Mouse (Mus musculus) lung, postnatal 0 days (tissue): Measurements from ENCODE around the gene Chadl. TPM values are rescaled to one million over a fixed set of nuclear protein-coding genes. Genes with fewer than 3 reads are reported as not detected.
"Not testable (repeated sequence)": the region's sequence is repeated elsewhere in the genome, so short reads cannot be mapped to it uniquely, and the experiment has no call there.

Experiments used
- ATAC-seq: fragments of 200-750 bp; cut with Nextera tagmentation; 2 replicates; pipeline ENCODE4 v1.8.0; 2017; ENCODE audit warnings: moderate library complexity
- DNase-seq: peaks from one replicate; pipeline ENCODE4 v3.0.0-alpha.2; 2016; ENCODE audit warnings: low spot score
- H3K27ac ChIP-seq: fragments of 300-500 bp; sonication (generic); 2 replicates; pipeline ENCODE4 v1.5.1; 2014; ENCODE audit warnings: antibody characterized with exemption, mild to moderate bottlenecking, low read length, mixed read lengths
- H3K27me3 ChIP-seq: fragments of 300-500 bp; sonication (generic); replicated peaks from 2 replicates; pipeline ENCODE4 v1.6.1; 2014; ENCODE audit warnings: low read length, mixed read lengths; ENCODE audit not compliant: insufficient read depth
- H3K36me3 ChIP-seq: fragments of 300-500 bp; sonication (generic); 2 replicates; pipeline ENCODE4 v1.6.1; 2014; ENCODE audit warnings: low read length, mixed read lengths; ENCODE audit not compliant: insufficient read depth
- H3K4me1 ChIP-seq: fragments of 300-500 bp; sonication (generic); 2 replicates; pipeline ENCODE4 v1.6.1; 2014; ENCODE audit warnings: antibody characterized with exemption, low read depth, low read length, mixed read lengths; ENCODE audit not compliant: insufficient read depth
- H3K4me2 ChIP-seq: fragments of 300-500 bp; sonication (generic); replicated peaks from 2 replicates; pipeline ENCODE4 v1.6.1; 2014; ENCODE audit warnings: low read depth, mild to moderate bottlenecking, low read length, moderate library complexity, mixed read lengths
- H3K4me3 ChIP-seq: fragments of 300-500 bp; sonication (generic); 2 replicates; pipeline ENCODE4 v1.5.1; 2014; ENCODE audit warnings: low read depth, low read length
- H3K9ac ChIP-seq: fragments of 300-500 bp; sonication (generic); replicated peaks from 2 replicates; pipeline ENCODE4 v1.6.1; 2014; ENCODE audit warnings: low read depth, mild to moderate bottlenecking
- H3K9me3 ChIP-seq: fragments of 300-500 bp; sonication (generic); 2 replicates; pipeline ENCODE4 v1.6.1; 2016; ENCODE audit warnings: low read length, mixed read lengths
- CTCF ChIP-seq: IDR thresholded peaks from 2 replicates; pipeline ENCODE4 v1.5.1; 2016; ENCODE audit warnings: antibody characterized with exemption, mild to moderate bottlenecking
- EP300 ChIP-seq: IDR thresholded peaks from 2 replicates; pipeline ENCODE4 v1.6.1; 2016; ENCODE audit warnings: antibody characterized with exemption, mild to moderate bottlenecking, control low read depth
- WGBS: fragments of 180-500 bp; shearing (Covaris S2); extraction: QIAGEN DNeasy Blood & Tissue Kit; methylation state at CpG from one replicate; pipeline ENCODE4 v1.1.7; 2014; 5-methylcytosine and 5-hydroxymethylcytosine counted together
- polyA plus RNA-seq: library from polyadenylated mRNA; unstranded; fragments of >200 nt; fragmentation: Nextera tagmentation; extraction: Ambion mirVana; gene quantifications from 2 replicates; pipeline ENCODE4 v1.2.1, GENCODE M21; 2015

Chadl gene
- polyA plus RNA-seq = 2.6 and 2.7 TPM in 2 replicates

DNA sequence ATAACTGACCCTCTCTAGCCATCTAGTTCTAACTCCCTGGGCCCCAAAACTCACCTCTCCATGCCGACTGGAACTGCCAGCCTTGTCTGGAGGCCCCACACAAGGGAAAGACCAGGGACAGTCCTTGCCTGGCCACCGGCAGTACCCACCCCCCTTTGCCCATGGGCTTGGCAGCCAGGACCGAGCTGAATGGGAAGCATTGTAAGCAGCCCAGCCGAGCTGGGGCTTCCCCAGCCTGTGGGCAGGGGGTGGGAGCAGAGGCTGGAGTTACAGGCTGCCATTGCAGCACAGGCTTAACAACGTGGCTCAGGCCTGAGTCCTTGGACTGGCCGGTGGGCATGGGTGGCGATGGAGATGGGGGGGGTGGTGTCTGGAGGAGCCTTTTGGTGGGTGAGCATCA, at the start of gene Chadl:
TSS of gene Chadl (minus strand) at position 113 of the 400 bp plus-strand sequence.
- no peaks in the 10 kb centered on the region for H3K36me3 ChIP-seq
- peaks cover 16% of the 10 kb centered on the region; the same call in 1 of the 2 replicates for H3K27me3 ChIP-seq
- no peak within 1 kb of the TSS for H3K9ac ChIP-seq
- no peak within 1 kb of the TSS for H3K27ac ChIP-seq
- no peaks in the 10 kb centered on the region for H3K9me3 ChIP-seq
- 57% methylated on average over 7 of the region's 7 CpGs for WGBS
- H3K4me2 ChIP-seq = no peak within 1 kb of the TSS
- no peaks in the 10 kb centered on the region; the same call in 1 of the 2 replicates for H3K4me1 ChIP-seq
- no peak within 1 kb of the TSS for H3K4me3 ChIP-seq
- no peak for TF ChIP-seq CTCF
- no peak for TF ChIP-seq EP300
- ATAC-seq (no peak), DNase-seq (no peak)

- DNase-seq (peak; percentile 76), ATAC-seq (peak; percentile 83)
- Histone ChIP-seq H3K4me1 (0 out of 2 replicates have a peak, but pooled peaks cover 4% of the 10 kb centered on the region), H3K4me2 (peak overlapping the region; percentile 90), H3K9ac (peak overlapping the region; percentile 97), H3K9me3 (no peaks in the 10 kb centered on the region), H3K36me3 (no peaks in the 10 kb centered on the region), H3K4me3 (peak overlapping the region; percentile 99), H3K27me3 (no peaks in the 10 kb centered on the region), H3K27ac (peak overlapping the region; percentile 94)
- TF ChIP-seq EP300 (no peak), CTCF (0 out of 2 replicates have a peak, but pooled peaks have one; percentile 2)
- WGBS = 2% methylated on average over 31 of the region's 33 CpGs
Observed at GRCm38 (mm10) chr15:81745601-81746114, 48.6 kb upstream of the Chadl start.

DNA sequence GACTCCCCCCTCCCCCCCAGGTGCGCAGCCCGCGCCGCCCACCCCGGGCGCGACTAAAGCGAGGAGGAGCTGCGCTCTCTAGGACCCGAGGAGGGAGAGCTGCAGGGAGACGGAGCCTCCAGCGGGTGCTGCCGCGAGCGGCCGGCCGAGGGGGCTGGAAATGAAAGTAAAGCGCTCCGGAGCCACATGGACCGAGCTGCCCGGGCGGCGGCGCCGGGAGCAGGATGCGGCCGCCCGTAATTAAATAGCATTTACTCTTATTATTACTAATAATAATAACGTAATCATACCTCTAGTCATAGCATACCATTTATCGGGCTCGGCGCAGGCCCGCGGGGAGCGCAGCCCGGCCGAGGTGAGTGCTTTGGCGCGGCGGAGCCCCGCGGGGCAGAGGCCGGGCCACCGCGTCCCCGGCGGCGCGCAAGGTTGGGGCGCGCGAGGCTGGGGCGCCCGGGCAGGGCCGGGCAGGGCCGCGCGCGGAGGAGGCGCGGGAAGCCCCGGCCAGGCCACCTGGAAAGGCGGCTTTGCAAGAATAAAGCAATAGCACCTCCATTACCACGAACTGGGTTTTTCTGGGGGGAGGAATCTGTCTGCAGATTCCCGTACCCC, 48.0 kb upstream of the Chadl start, which contains the start of the genes Zc3h7b and Rangap1:
TSS of gene Zc3h7b (plus strand) at position 66 of the 609 bp plus-strand sequence.
TSS of gene Rangap1 (minus strand) at position 539 of the 609 bp plus-strand sequence.
- no peaks in the 10 kb centered on the region for H3K27me3 ChIP-seq
- peak within 1 kb of the TSS; percentile 99 for H3K4me3 ChIP-seq
- DNase-seq (peak; percentile 91), ATAC-seq (peak; percentile 90)
- TF ChIP-seq CTCF (peak; percentile 36), EP300 (no peak)
- 4% methylated on average over 54 of the region's 65 CpGs for WGBS
- peak within 1 kb of the TSS; percentile 97 for H3K9ac ChIP-seq
- H3K36me3 ChIP-seq = no peaks in the 10 kb centered on the region
- no peaks in the 10 kb centered on the region for H3K9me3 ChIP-seq
- peak within 1 kb of the TSS; percentile 94 for H3K27ac ChIP-seq
- H3K4me2 ChIP-seq = peak within 1 kb of the TSS; percentile 90
- 0 out of 2 replicates have a peak, but pooled peaks cover 4% of the 10 kb centered on the region for H3K4me1 ChIP-seq

GRCm38 (mm10) chr15:81742368-81742767, 45.3 kb upstream of the Chadl start:
- not testable (repeated sequence) for H3K4me3 ChIP-seq, H3K27ac ChIP-seq, DNase-seq, H3K27me3 ChIP-seq, ATAC-seq, H3K36me3 ChIP-seq, H3K9ac ChIP-seq, H3K4me2 ChIP-seq, H3K9me3 ChIP-seq, H3K4me1 ChIP-seq
- 10% methylated on average over 1 of the region's 2 CpGs for WGBS
- TF ChIP-seq CTCF = peak; percentile 36

DNA sequence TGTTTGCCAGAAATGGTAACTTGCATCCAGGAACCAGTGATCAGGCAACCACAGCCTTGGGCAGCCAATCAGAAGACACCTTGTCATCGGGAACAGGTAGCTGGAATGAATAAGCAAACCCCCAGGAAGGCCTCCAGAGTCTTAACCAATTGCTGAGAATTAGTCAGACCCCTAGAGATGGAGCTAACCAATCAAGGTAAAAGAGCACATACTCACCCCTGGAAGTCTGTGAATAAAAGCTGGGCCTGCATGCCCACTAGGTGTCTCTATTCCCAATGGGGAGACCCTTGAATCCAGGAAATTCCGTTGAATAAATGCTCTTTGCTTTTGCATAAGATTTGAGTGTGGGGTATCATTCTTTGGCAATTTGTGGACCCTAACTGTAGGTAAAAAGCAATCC, 42.8 kb upstream of the Chadl start:
- Histone ChIP-seq H3K4me2 (no peak overlapping the region), H3K4me1 (no peaks in the 10 kb centered on the region), H3K9ac (no peak overlapping the region), H3K36me3 (no peaks in the 10 kb centered on the region), H3K27me3 (no peaks in the 10 kb centered on the region), H3K4me3 (no peak overlapping the region), H3K9me3 (no peaks in the 10 kb centered on the region), H3K27ac (no peak overlapping the region)
- ATAC-seq (peak; percentile 38; the same call in 1 of the 2 replicates), DNase-seq (peak; percentile 65)
- 6% methylated on average over 2 of the region's 2 CpGs for WGBS
- TF ChIP-seq CTCF (peak; percentile 64), EP300 (no peak)

- TF ChIP-seq CTCF = no peak
- TF ChIP-seq EP300 = peak; percentile 82
- Histone ChIP-seq H3K9me3 (no peaks in the 10 kb centered on the region), H3K4me1 (no peaks in the 10 kb centered on the region), H3K4me2 (no peak overlapping the region), H3K27ac (0 out of 2 replicates have a peak overlapping the region, but pooled peaks have one; percentile 6), H3K9ac (no peak overlapping the region), H3K27me3 (no peaks in the 10 kb centered on the region), H3K36me3 (no peaks in the 10 kb centered on the region), H3K4me3 (no peak overlapping the region)
- DNase-seq = peak; percentile 68
- ATAC-seq = peak; percentile 92
- WGBS = 45% methylated on average over 3 of the region's 3 CpGs
Observed at GRCm38 (mm10) chr15:81739296-81739695, 42.2 kb upstream of the Chadl start.
